Mouse (Mus musculus): ENCODE data around the gene Klhl34.

Gene Klhl34

GRCm38 (mm10) chrX:157818207-157818920 lies at the start of gene Klhl34:
TSS of gene Klhl34 (plus strand) at chrX:157818435.
- DNase-seq = peak; percentile 8

DNA sequence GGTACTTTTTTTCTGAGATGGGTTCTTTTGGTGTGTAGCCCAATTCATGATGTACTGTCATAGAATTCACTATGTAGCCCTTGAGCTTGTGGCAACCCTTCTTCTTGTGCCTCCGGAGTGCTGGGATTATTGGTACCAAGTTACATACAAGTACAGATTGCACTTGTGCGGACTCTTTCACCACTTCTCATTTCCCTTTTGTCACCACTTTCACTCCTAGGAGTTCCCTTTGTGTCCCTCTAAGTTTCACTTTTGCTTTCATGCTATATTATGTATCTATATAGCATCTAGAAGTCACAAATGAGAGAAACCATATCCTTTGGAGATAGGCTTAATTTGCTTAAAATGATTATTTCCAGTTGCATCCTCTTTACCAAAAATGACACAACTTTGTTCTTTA lies 16.6 kb upstream of the Klhl34 start:
- DNase-seq = no peak

DNA sequence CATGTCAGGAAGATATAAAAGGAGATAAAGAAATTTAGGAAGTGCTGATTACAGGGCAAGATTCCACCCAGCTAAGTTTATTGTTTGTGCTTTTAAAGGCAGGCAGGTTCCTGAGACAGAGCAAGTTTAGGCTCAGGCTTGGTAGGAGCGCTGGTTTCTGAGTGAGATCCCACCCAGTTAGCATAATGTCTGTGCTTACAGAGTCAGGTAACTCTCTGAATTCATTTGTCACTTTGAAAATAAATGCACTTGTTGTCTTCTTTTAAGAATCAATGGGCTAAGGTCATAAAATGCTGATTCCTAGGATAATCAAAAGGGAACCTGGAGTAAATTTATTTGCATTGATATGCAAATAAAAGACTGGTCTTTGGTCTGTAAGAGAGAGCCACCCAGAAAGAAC lies 8.5 kb upstream of the Klhl34 start:
- DNase-seq = no peak

GRCm38 (mm10) chrX:157817571-157818206 lies 546 bp upstream of the Klhl34 start:
- peak; percentile 12 for DNase-seq

DNA sequence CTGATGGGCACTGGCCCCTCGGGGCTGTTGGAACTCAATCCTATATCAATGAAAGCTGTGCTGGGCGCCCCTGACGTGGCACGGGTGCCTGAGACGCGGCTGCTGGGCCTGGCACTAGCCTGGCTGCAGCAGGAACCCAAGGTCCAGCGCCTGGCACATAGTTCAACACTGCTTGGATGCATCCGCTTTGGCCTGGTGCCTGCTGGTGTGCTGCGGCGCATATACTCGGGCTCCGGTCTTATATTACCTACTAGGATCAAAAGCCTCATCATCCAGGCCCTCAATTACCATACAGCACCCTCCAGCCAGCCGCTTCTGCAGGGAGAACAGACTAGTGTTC lies 656 bp downstream of the Klhl34 start:
- DNase-seq = peak; percentile 14

GRCm38 (mm10) chrX:157829983-157830382 lies 11.7 kb downstream of the Klhl34 start:
- DNase-seq = no peak

All from right cerebral cortex, postnatal 14 days (tissue).